In genomic region chr2:97361235-97361634, GRCm38 (mm10) we compare ENCODE assay signal across 33 mouse cellular contexts.
"Had no signal": no experiment of that assay in that cellular context is flagged by ENCODE, and none has a peak within 500 bp of the region (broad histone marks: within the 10 kb centered on the region; RNA-seq: fewer than 3 reads in every experiment).

No protein-coding gene starts in this region.

- H3K4me3 ChIP-seq: limb, embryonic 10.5 days; limb, embryonic 12.5 days; limb, embryonic 13.5 days; limb, embryonic 15.5 days; liver, embryonic 12.5 days; liver, embryonic 13.5 days; liver, embryonic 15.5 days; lung, embryonic 15.5 days; megakaryocyte, embryonic 14.5 days; midbrain, embryonic 10.5 days; midbrain, embryonic 12.5 days; midbrain, embryonic 13.5 days; midbrain, embryonic 15.5 days; myocyte; neural tube, embryonic 12.5 days; neural tube, embryonic 13.5 days had no signal

- H3K4me2 ChIP-seq: limb, embryonic 12.5 days; limb, embryonic 13.5 days; limb, embryonic 15.5 days; liver, embryonic 11.5 days; liver, embryonic 12.5 days; liver, embryonic 13.5 days; liver, embryonic 15.5 days; lung, embryonic 14.5 days; lung, embryonic 15.5 days; midbrain, embryonic 11.5 days; midbrain, embryonic 12.5 days; midbrain, embryonic 13.5 days; midbrain, embryonic 15.5 days; neural tube, embryonic 12.5 days; neural tube, embryonic 13.5 days had no signal

- H3K27ac ChIP-seq: limb, embryonic 10.5 days; limb, embryonic 12.5 days; limb, embryonic 13.5 days; limb, embryonic 15.5 days; liver, embryonic 12.5 days; liver, embryonic 13.5 days; liver, embryonic 14.5 days; liver, embryonic 15.5 days; lung, embryonic 15.5 days; macrophage; midbrain, embryonic 10.5 days; midbrain, embryonic 12.5 days; midbrain, embryonic 13.5 days; midbrain, embryonic 15.5 days; neural tube, embryonic 12.5 days; neural tube, embryonic 13.5 days had no signal

- H3K9me3 ChIP-seq: limb, embryonic 10.5 days; limb, embryonic 12.5 days; limb, embryonic 13.5 days; limb, embryonic 15.5 days; liver, embryonic 12.5 days; liver, embryonic 13.5 days; liver, embryonic 15.5 days; lung, embryonic 15.5 days; megakaryocyte, embryonic 14.5 days; midbrain, embryonic 10.5 days; midbrain, embryonic 12.5 days; midbrain, embryonic 13.5 days; midbrain, embryonic 15.5 days; neural tube, embryonic 12.5 days; neural tube, embryonic 13.5 days had no signal

- H3K9ac ChIP-seq: limb, embryonic 12.5 days; limb, embryonic 13.5 days; limb, embryonic 15.5 days; liver, embryonic 12.5 days; liver, embryonic 13.5 days; liver, embryonic 14.5 days; liver, embryonic 15.5 days; liver, postnatal 0 days; lung, embryonic 14.5 days; lung, embryonic 15.5 days; midbrain, embryonic 12.5 days; midbrain, embryonic 13.5 days; midbrain, embryonic 15.5 days; neural tube, embryonic 12.5 days; neural tube, embryonic 13.5 days had no signal

- ATAC-seq: liver, embryonic 12.5 days; liver, postnatal 0 days; lung, postnatal 0 days; midbrain, embryonic 13.5 days; midbrain, embryonic 15.5 days; midbrain, embryonic 16.5 days had no signal

- H3K36me3 ChIP-seq: limb, embryonic 10.5 days; limb, embryonic 12.5 days; limb, embryonic 13.5 days; limb, embryonic 15.5 days; liver, embryonic 12.5 days; liver, embryonic 13.5 days; liver, embryonic 15.5 days; lung, embryonic 15.5 days; midbrain, embryonic 10.5 days; midbrain, embryonic 12.5 days; midbrain, embryonic 13.5 days; midbrain, embryonic 15.5 days; neural tube, embryonic 12.5 days; neural tube, embryonic 13.5 days had no signal

- H3K27me3 ChIP-seq: limb, embryonic 12.5 days; limb, embryonic 13.5 days; limb, embryonic 15.5 days; liver, embryonic 12.5 days; liver, embryonic 13.5 days; liver, embryonic 15.5 days; lung, embryonic 15.5 days; megakaryocyte, embryonic 14.5 days; midbrain, embryonic 12.5 days; midbrain, embryonic 13.5 days; midbrain, embryonic 15.5 days; neural tube, embryonic 12.5 days; neural tube, embryonic 13.5 days had no signal

- DNase-seq: left cerebral cortex, postnatal 4 days; liver; liver, embryonic 13.5 days; liver, postnatal 0 days; lung, adult 18-20 months; lung, adult 2 months; lung, embryonic 14.5 days; lung, postnatal 10 days; lung, postnatal 14 days; lung, postnatal 36 days; lung, postnatal 4 days; midbrain, embryonic 14.5 days had no signal

- H3K4me1 ChIP-seq: limb, embryonic 10.5 days; limb, embryonic 12.5 days; limb, embryonic 13.5 days; limb, embryonic 15.5 days; liver, embryonic 12.5 days; liver, embryonic 13.5 days; liver, embryonic 15.5 days; lung, embryonic 15.5 days; megakaryocyte, embryonic 14.5 days; midbrain, embryonic 10.5 days; midbrain, embryonic 12.5 days; midbrain, embryonic 13.5 days; midbrain, embryonic 15.5 days; neural tube, embryonic 12.5 days had no signal
